Mouse (Mus musculus) testis, adult 2 months (tissue): ENCODE results near the gene Dpp9.

ENCODE experiments used
- CTCF ChIP-seq: fragments of 200-500 bp; IDR thresholded peaks from 2 replicates; pipeline ENCODE4 v1.5.1; 2012; ENCODE audit warnings: low read depth, mild to moderate bottlenecking, inconsistent platforms, low read length, moderate library complexity; ENCODE audit not compliant: control insufficient read depth, insufficient read depth, insufficient replicate concordance
- POLR2A ChIP-seq: fragments of 200-500 bp; IDR thresholded peaks from 2 replicates; pipeline ENCODE4 v1.6.1; 2012; ENCODE audit warnings: low read depth, mild to moderate bottlenecking, inconsistent platforms, low read length, moderate library complexity; ENCODE audit not compliant: control insufficient read depth

- TF ChIP-seq POLR2A (no peak), CTCF (no peak; the same call in 1 of the 2 replicates)
Measured at GRCm38 (mm10) chr17:56196860-56197259, 21.8 kb downstream of the Dpp9 start.
